Mouse (Mus musculus): ENCODE measurements at regions not wholly inside any gene's neighbourhood (a gene's known extent, or its start where the extent isn't known, plus 50 kb on each side); places are given as distances from the start of the nearest gene placed in this dataset.

GRCm38 (mm10) chr4:58660511-58660910 is 106.8 kb upstream of the Lpar1 start:
- no peak for TF ChIP-seq POLR2A (IDR thresholded peaks at IDR 0.05; ENCODE audit: borderline replicate concordance, low read depth, low read length)
- TF ChIP-seq CTCF (IDR thresholded peaks at IDR 0.05; ENCODE audit: low read depth, low read length), result no peak

Data from bone marrow macrophage, adult 2 months (primary cell).